Mouse (Mus musculus): Measurements from ENCODE around the gene Ranbp17. TPM values are rescaled to one million over a fixed set of nuclear protein-coding genes. Genes with fewer than 3 reads are reported as not detected.
A peak's percentile ranks its signal among the peaks of the same experiment; 100 is the strongest.

Ranbp17 gene
- polyA plus RNA-seq, 1 experiment from 2014 or later: 8.6 TPM

DNA sequence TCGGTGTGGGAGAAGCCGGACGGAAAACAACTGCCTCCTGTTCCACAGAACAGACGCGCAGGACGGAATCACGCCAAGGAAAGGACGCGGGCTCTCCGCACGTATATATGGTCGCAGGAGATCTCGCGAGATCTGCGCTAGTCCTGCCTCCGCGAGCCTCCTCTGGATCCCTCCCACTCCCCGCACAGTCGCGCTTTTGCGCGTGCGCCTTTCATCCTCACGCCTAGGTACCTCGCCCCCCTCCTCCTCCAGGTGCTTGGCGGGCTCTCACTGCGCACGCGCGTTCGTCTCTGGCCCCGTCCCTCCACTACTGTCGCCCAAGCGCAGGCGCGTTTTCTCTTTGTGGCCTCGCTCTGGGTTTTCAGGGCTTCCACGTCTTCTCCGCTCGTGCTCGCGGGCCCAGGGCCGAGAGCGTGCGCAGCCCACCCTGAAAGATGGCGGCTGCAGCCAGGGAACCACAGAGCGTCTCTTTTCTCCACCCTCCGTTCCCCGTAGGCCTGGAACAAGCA lies 350.5 kb downstream of the Ranbp17 start, which contains the start of gene Npm1:
Gene Npm1 (minus strand): TSS at position 209 of the 509 bp plus-strand sequence.
- Histone ChIP-seq H3K36me3 (peaks cover 39% of the 10 kb centered on the region), H3K27ac (peak within 1 kb of the TSS; percentile 97), H3K9me3 (replicated peaks) (no peaks in the 10 kb centered on the region), H3K4me1 (peaks cover 13% of the 10 kb centered on the region), H3K27me3 (ENCODE audit: low read depth, poor library complexity, severe bottlenecking) (no peaks in the 10 kb centered on the region), H3K4me3 (peak within 1 kb of the TSS; percentile 91)
- 3% methylated on average over 49 of the region's 49 CpGs for WGBS
- peak; percentile 100 for DNase-seq (ENCODE audit: low spot score)

DNA sequence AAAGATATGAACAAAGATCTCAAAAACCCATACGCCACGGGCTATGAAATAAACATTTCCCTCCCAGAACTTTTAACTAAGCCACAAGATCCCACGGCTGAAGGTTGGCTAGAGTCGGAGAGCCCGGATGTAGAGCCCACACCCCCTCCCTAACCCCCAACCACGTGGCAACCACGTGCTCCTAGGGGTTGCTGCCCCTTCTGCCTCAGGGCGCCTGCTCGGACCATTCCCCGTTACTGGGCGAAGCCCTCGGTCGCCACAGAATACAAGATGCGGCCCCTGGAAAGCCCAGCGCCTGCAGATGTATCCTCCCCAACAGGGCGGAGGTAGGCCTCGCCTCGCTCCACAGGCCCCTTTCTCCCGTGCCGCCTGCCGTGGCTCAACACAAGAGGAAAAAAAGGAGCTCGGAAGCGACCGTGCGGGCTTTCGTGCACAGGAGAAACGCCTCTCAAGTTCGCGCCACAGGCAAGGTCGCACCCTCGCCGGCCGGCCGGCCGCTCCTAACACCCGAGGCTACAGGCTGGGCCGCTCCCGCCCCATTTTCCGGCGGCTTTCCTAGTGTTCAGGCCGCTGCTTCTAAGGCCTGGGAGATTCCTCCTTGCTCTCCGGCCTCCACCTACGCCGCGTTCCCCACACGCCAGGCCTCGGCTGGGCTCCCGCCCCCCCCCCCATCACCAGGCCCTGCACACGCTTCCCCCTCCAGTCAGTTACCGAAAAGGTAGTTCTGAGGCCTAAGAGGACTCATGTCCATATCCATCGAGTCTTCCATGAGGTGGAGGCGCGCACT lies 351.1 kb downstream of the Ranbp17 start:
- WGBS: 2% methylated on average over 52 of the region's 53 CpGs
- Histone ChIP-seq H3K27ac (peak overlapping the region; percentile 97), H3K4me1 (peaks cover 13% of the 10 kb centered on the region), H3K27me3 (ENCODE audit: low read depth, poor library complexity, severe bottlenecking) (no peaks in the 10 kb centered on the region), H3K4me3 (peak overlapping the region; percentile 91), H3K36me3 (peaks cover 46% of the 10 kb centered on the region), H3K9me3 (replicated peaks) (no peaks in the 10 kb centered on the region)
- DNase-seq (ENCODE audit: low spot score): peak; percentile 88

Other genes with a start within 250 kb of the Ranbp17 start
- gene Gm12117, start 237.0 kb downstream of the Ranbp17 start, polyA plus RNA-seq (2016; fragmentation: Nextera tagmentation; extraction: Ambion mirVana): not detected in 2 replicates
- 0.54 and 3.0 TPM in 2 replicates for gene Gabrp, start 65.2 kb upstream of the Ranbp17 start, polyA plus RNA-seq (2016; fragmentation: Nextera tagmentation; extraction: Ambion mirVana)
- not detected in 2 replicates for gene D130052B06Rik, start 85.6 kb upstream of the Ranbp17 start, polyA plus RNA-seq (2016; fragmentation: Nextera tagmentation; extraction: Ambion mirVana)

All from limb, embryonic 10.5 days (tissue).